26 mouse cellular contexts compared by ENCODE assay signal in the genomic region with DNA sequence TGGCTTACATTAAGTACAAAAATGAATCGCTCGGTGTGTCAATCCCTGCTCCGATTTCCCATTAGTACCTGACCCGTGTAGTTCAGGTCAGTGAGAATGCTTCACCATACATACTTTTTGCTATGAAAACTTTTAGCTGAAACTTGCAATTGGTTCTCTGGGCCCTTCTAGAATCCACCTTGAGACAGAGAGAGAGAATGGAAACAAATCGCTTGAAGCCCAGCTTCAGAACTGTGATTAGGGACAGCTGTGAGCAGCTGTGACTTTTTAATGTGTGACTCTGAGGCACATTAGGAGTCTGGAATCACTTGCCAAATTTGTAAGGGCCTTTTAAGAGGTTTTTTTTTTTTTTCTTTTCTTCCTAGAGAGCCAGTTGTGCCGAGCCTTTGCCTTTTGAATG.
DNase-seq lines count a peak whose midpoint lies in the region; ATAC-seq and TF ChIP-seq lines count a peak whose summit lies in the region.
"Had no signal": no experiment of that assay in that cellular context is flagged by ENCODE, and none has a peak within 500 bp of the region (broad histone marks: within the 10 kb centered on the region; RNA-seq: fewer than 3 reads in every experiment).

No protein-coding gene starts in this region.

- H3K36me3 ChIP-seq in lung, embryonic 14.5 days (ENCODE audit: insufficient read depth): no peaks in the 10 kb centered on the region
- H3K36me3 ChIP-seq in limb, embryonic 12.5 days: no peaks in the 10 kb centered on the region
- H3K36me3 ChIP-seq: forebrain, embryonic 15.5 days; G1E; heart, embryonic 10.5 days; heart, embryonic 15.5 days; hindbrain, embryonic 13.5 days; liver, embryonic 15.5 days; neural tube, embryonic 15.5 days had no signal

- no peaks in the 10 kb centered on the region for H3K9me3 ChIP-seq in lung, embryonic 14.5 days (ENCODE audit: low read depth, low read length)
- H3K9me3 ChIP-seq in limb, embryonic 12.5 days: 0 out of 2 replicates have a peak, but pooled peaks cover 5% of the 10 kb centered on the region
- H3K9me3 ChIP-seq: heart, embryonic 10.5 days; heart, embryonic 15.5 days; hindbrain, embryonic 13.5 days; liver, embryonic 15.5 days; neural tube, embryonic 15.5 days had no signal

- WGBS in lung, embryonic 14.5 days: 74% methylated on average over 6 of the region's 6 CpGs
- WGBS in lung, adult 2 months: 75% methylated on average over 6 of the region's 6 CpGs
- 26% methylated on average over 6 of the region's 6 CpGs for WGBS in limb, embryonic 12.5 days

- H3K4me2 ChIP-seq in lung, embryonic 14.5 days: no peak overlapping the region
- no peak overlapping the region for H3K4me2 ChIP-seq in limb, embryonic 12.5 days
- H3K4me2 ChIP-seq: forebrain, embryonic 15.5 days; heart, embryonic 15.5 days; hindbrain, embryonic 13.5 days; liver, embryonic 15.5 days; neural tube, embryonic 15.5 days had no signal

- DNase-seq in embryo, embryonic 11 days: peak; percentile 7
- DNase-seq in embryo, embryonic 9.5 days (ENCODE audit: extremely low spot score): no peak
- DNase-seq in lung, embryonic 14.5 days: peak; percentile 9
- no peak for DNase-seq in lung, adult 2 months
- DNase-seq in thymus, postnatal 25 days: no peak
- DNase-seq: adrenal gland, adult 8-10 months; cerebellum, adult 8-10 months; cerebellum, postnatal 25 days; gastrocnemius, postnatal 10 days; heart, postnatal 4 days; kidney, postnatal 25 days; midbrain, embryonic 14.5 days; retina, postnatal 1 day; right cerebral cortex, postnatal 14 days had no signal

- no peaks in the 10 kb centered on the region for H3K27me3 ChIP-seq in lung, embryonic 14.5 days (ENCODE audit: insufficient read depth, low read length)
- H3K27me3 ChIP-seq in limb, embryonic 12.5 days: 0 out of 2 replicates have a peak, but pooled peaks cover 3% of the 10 kb centered on the region
- H3K27me3 ChIP-seq: forebrain, embryonic 15.5 days; heart, embryonic 15.5 days; hindbrain, embryonic 13.5 days; liver, embryonic 15.5 days; neural tube, embryonic 15.5 days had no signal

- no peaks in the 10 kb centered on the region for H3K4me1 ChIP-seq in lung, embryonic 14.5 days (ENCODE audit: insufficient read depth)
- H3K4me1 ChIP-seq in lung, adult 2 months (ENCODE audit: control insufficient read depth, insufficient read depth, low read length): no peaks in the 10 kb centered on the region
- H3K4me1 ChIP-seq in limb, embryonic 12.5 days (replicated peaks): peaks cover 20% of the 10 kb centered on the region
- H3K4me1 ChIP-seq: forebrain, embryonic 15.5 days; heart, embryonic 10.5 days; heart, embryonic 15.5 days; hindbrain, embryonic 13.5 days; liver, embryonic 15.5 days; neural tube, embryonic 15.5 days had no signal

- H3K9ac ChIP-seq in lung, embryonic 14.5 days: no peak overlapping the region
- no peak overlapping the region for H3K9ac ChIP-seq in limb, embryonic 12.5 days (replicated peaks)
- H3K9ac ChIP-seq: forebrain, embryonic 15.5 days; heart, embryonic 15.5 days; hindbrain, embryonic 13.5 days; liver, embryonic 15.5 days; neural tube, embryonic 15.5 days had no signal

- no peak overlapping the region for H3K4me3 ChIP-seq in lung, embryonic 14.5 days (ENCODE audit: low read depth, low read length)
- H3K4me3 ChIP-seq in lung, adult 2 months (replicated peaks; ENCODE audit: extremely low read depth, low read depth, low read length): no peak overlapping the region
- no peak overlapping the region for H3K4me3 ChIP-seq in limb, embryonic 12.5 days (replicated peaks)
- H3K4me3 ChIP-seq: forebrain, embryonic 15.5 days; heart, embryonic 10.5 days; heart, embryonic 15.5 days; hindbrain, embryonic 13.5 days; left cerebral cortex, adult 2 months; liver, embryonic 15.5 days; neural tube, embryonic 15.5 days had no signal

- H3K27ac ChIP-seq in lung, embryonic 14.5 days (ENCODE audit: low read depth): no peak overlapping the region
- peak overlapping the region; percentile 66; the same call in 1 of the 2 replicates for H3K27ac ChIP-seq in limb, embryonic 12.5 days
- H3K27ac ChIP-seq: forebrain, embryonic 15.5 days; heart, embryonic 10.5 days; heart, embryonic 15.5 days; hindbrain, embryonic 13.5 days; left cerebral cortex, adult 2 months; liver, embryonic 15.5 days; macrophage; neural tube, embryonic 15.5 days had no signal

- ATAC-seq in lung, embryonic 14.5 days (ENCODE audit: insufficient read depth): no peak
- ATAC-seq in limb, embryonic 12.5 days (ENCODE audit: insufficient number of reproducible peaks, insufficient read depth, low FRiP score, low TSS enrichment, low read depth): no peak
- ATAC-seq in cerebellum, adult (ENCODE audit: insufficient number of reproducible peaks, low FRiP score, low TSS enrichment): no peak
- ATAC-seq: forebrain, embryonic 15.5 days; intestine, postnatal 0 days had no signal

- no peak for TF ChIP-seq POLR2A in lung, adult 2 months (IDR thresholded peaks at IDR 0.05; ENCODE audit: borderline replicate concordance, extremely low read depth, low read depth, low read length)

- no peak for TF ChIP-seq CTCF in lung, embryonic 14.5 days (IDR thresholded peaks at IDR 0.05; ENCODE audit: low read depth)
- TF ChIP-seq CTCF in lung, adult 2 months (IDR thresholded peaks at IDR 0.05; ENCODE audit: insufficient read depth, low read length): no peak

Comparison
In these comparisons a context has a peak if more than half of its experiments do, and no peak if none do; other contexts are left out.
1. DNase-seq: peak in embryo, embryonic 11 days (single experiment) and lung, embryonic 14.5 days (single experiment); none in embryo, embryonic 9.5 days (single experiment), lung, adult 2 months (single experiment) and thymus, postnatal 25 days (single experiment).